Mouse (Mus musculus) mouse embryonic stem cell (cell line): ENCODE data around the gene Spon1.

ENCODE experiments used
- in situ Hi-C, 2 experiments: fragments of 300-500 bp; cut with MboI; formaldehyde crosslinking; loops; 1 replicate in 1 of 2; 3 replicates in 1 of 2; pipeline ENCODE4 v1.14.3; 2019 to 2020; ENCODE audit warnings: low sequenced_read_pairs in 2 of 2, low pct_unique_long_range_greater_than_20kb in 1 of 2, mixed read lengths in 1 of 2; ENCODE audit not compliant: unreplicated experiment in 1 of 2

Gene Spon1

DNA sequence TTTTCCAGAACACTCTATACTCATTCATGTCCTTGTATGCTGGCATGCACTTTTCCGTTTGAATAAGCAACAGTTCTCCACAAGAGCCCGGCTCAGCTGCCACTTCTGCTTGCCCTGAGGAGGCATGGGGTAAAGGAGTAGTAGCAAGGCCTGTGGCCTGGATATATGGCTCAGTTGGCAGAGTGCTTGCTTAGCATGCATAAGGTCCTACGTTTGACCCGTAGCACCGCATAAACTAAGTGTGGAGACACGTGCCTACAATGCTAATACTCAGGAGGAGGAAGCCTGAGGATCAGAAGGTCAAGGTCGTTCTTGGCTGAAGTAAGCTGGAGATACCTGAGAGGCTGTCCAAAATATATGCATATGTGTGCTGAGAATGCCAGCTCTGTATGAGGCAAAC is 185.1 kb downstream of the Spon1 start:
- in situ Hi-C loops = no loop called here

DNA sequence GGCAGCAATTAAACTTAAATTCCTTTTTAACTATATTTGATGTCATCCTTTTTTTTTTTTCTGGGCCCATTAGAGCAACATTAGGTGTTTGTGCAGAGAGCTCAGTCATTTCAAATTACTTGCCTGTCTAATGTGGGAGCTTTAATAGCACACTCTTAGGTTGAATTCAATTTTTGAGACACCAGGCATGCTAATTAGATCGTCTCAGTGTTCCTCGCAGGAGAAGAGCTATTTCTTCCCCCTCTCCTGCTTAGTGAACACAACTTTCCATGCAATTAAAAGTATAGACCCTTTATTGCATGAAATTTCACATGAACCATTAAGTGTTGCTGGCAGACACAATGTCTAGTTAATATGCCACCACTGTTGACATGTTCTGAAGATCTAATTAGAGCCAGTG is 189.6 kb downstream of the Spon1 start:
- in situ Hi-C loops = no loop called here

DNA sequence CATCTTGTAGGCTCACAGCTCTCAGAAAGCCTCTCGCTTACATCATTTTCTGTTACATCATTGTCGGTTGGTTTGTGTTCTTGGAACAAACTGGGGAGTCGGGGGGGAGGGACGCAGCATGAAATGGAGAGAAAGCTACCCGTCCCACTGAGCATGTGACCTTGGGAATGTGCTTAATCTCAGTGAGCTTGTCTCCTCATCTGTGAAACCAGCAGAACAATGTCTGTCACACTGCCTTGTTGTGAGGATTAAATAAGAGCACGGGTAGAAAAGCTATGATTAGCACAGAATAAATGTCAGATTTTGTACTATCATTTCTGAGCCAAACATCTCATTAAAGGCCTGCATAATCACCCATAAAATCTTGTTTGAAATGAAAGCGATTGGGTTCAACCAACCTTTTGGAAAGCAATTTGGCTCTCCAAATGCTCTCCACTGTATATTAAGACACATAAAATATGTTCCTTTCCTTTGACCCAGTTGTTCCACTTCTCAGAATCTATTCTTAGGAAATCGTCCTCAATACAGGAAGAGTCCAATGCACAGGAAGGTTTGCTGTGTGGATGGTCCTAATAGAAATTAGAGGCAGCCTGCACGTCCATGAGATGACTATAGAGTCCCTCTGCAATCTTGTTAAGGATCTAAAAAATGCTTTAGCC is 195.2 kb downstream of the Spon1 start:
- in situ Hi-C loops = no loop called here

DNA sequence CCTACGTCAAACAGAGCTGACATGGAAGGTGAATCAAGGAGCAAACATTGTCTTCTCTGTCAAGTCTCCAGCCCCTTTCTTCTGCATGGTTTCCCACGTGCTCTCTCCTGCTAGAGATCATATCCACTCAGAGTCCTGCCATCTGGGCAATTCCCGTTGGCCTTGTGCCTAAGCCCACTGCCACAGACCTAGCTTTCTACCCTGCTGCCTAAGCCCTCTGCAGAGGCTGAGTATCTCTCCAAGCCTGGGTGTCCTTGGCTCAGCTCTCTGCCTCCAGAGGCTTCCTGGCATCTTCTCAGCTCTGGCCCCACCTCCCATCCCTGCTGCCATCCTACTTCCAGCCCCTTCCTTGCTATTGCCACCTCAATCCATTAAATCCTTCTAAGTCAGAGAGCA is 195.7 kb downstream of the Spon1 start:
- in situ Hi-C loops = no loop called here

DNA sequence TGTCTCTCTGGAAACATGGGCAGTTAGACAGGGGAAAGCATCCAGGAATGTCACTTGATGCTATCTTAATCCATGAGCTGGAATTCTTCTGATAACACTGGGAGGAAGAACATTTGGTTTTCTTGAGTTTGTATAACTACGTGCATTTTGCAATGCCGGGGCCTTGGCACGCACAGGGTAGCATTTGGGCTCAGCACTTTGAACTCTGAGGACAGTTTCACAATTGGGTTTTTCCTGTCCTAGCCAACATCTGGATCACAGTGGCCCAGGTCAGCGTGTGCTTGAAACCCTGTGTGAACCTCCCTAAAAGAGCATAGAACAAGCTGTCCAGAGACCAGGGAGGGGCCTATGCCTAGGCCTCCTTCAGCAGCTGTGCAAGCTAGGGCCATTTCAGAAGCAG is 196.3 kb downstream of the Spon1 start:
- in situ Hi-C loops = no loop called here

DNA sequence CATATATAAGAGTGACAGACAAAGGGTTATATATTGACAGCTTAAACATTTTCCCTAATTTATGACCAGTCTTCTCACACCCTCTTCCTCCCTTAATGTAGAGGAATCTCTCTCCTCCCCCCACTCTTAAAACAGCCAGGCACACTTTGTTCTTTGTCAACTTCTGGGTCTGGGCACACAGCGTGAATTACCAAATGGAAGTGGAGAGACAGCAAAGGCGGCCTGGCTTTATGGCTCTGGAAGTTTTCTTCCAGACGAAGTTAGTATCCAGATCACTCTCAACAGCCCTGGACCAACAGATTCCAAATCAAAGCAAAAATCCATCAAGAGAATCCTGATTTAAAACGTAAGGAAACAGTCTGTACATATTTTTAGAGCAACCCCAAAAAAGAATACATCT is 198.0 kb downstream of the Spon1 start:
- in situ Hi-C loops = no loop called here

DNA sequence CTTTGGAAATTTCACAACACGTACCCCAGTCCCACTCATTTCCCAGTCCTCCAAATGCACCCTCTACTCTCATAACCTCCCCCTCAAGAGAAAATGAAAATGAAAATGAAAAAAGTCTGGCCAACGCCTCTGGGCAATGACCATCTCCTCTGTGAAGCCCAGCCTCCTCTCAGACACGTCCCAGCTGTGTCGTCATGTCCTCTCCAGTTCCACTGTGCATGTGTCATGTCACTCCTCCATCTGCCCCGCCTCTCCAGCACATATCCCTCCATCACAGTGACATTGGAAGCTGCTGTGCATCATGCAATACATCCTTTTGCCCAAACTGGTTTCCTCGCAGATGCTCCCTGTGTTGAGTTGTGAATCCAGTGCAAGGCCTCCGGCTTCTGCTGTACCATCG is 199.8 kb downstream of the Spon1 start:
- in situ Hi-C loops = no loop called here

DNA sequence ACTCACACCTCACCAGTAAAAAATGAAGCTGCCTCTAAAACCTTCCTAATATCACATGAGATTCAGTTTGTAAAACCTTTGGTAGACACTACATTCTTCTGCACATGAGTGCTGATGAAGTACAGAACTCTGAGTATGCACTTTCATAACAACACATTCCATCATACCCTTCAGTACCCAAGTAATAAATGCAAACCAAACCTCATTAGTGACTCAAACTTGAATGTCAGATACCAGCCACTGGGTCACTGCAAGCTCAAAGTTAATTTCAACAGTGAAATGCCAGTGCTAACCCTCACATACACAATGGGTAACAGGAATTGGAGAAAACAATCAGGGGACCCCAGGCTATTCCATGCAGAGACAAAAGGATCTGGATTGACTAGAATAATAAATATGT is 203.4 kb downstream of the Spon1 start:
- in situ Hi-C loops = no loop called here

DNA sequence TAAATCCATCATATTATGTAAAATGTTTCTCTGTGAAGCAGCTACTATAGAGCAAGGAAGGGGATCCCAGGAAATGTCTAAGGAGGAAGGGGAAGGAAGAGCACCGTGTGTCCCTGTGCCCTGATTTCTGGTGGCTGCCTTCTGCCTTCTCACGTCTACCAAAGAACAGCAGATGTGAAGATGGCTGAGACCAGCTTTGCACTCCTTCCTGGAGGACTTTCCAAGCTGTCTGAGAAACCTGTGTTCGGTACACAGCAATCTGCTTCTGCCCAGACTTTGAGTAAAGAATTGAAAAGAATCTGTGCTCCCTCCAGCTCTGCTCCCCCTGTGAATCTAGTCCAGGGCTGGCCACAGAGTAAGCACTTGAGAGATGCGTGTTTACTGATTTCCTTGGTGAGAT is 206.7 kb downstream of the Spon1 start:
- in situ Hi-C loops = no loop called here

DNA sequence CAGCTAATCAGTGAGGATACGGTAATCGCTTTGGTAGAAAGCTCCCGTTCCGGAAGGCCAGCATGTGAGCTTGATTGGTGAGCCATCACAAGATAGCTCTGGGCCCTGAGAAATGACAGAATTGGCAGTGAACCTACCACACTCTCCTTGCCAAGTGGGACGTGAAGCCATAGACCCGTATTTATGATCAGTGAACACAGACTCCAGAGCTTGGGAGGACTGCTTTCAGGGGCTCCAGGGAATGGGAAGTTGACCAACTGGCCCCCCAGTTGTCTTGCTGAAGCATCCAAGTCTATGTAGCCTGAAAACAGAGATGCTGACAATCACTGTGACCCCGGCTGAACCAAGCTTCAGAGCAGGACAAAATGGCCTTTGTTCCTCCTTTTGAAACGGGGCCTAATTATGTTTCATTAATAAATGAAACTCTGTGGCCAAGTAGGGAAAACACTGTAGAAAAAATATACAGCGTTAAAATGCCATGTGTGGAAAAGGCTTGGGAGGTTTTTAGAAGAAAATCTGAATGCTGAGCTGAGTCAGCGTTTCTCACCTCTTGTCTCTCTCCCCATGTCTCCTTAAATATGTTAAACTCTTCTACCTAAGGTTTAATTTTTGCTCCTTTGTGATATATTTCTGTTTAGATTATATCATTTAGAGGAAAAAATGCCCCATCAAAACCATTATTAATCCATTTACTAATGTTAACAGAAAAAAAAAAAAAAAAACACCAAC is 220.8 kb downstream of the Spon1 start:
- in situ Hi-C loops = no loop called here

DNA sequence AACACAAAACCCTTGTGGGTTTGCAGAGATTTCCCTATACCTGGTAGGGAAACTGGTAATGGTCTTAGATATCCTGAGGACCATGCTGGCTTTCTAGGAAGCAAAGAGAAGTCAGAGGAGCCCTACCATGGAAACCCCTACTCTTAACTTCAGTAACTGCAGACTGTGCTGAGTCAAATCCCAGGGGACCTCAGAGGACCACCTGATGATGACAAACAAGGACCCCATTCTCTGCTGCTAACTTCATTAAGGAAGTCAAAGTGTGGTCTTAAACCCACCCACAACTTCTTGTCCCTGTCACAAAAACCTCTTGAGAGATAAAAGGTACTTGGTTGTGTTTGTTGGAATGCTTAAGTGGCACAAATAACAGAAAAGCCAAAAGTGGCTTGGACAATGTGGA is 222.4 kb downstream of the Spon1 start:
- in situ Hi-C loops = no loop called here

DNA sequence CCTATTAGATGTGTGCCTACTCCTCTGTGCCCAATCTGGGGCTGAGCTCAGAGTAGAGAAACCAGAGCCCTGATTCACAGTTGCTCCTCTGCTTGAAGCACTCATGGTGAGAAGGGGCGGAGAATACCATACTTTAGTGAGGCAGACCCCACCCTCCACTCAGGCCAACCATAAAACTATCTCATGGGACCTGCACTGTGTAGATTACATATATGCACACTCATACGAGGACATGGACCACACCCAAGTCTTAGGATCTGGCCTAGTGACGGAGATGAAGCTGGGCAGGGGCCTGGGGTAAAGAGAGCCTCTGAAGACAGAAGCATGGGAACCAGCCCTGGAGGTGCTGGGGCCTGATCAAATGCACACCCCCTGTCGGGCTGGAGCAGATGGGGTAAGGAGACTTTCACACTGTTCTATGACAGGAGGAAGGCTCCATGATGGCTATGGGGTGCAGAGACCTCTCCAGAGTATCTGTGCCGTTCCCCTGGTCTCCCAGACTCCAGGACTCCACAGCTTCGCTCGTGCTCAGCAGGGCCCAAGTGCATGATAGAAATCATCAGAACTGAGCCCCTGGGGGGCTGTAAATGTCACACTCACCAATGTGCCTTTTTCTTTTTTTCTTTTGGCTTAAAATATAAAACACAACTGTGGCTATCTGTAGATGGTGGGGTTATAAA is 232.0 kb downstream of the Spon1 start:
- in situ Hi-C loops = no loop called here

DNA sequence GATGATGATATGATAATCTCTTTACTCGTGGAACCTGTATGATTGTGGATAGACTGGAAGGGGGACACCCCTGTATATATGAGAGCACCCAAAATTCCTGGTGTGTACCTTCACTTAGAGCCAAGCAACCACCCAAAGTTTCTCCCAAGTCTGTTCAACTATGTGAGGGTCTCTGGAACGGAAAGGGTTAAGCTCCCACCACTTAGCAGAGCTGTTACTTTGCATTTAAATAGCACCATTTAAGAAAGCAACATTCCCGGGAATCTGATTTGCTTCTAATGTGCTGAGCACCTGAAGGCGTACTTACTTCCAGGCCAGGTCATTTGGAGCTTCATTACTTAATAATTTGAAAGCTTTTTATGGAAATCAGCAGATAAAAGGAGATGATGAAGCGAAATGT is 238.4 kb downstream of the Spon1 start:
- in situ Hi-C loops = no loop called here

DNA sequence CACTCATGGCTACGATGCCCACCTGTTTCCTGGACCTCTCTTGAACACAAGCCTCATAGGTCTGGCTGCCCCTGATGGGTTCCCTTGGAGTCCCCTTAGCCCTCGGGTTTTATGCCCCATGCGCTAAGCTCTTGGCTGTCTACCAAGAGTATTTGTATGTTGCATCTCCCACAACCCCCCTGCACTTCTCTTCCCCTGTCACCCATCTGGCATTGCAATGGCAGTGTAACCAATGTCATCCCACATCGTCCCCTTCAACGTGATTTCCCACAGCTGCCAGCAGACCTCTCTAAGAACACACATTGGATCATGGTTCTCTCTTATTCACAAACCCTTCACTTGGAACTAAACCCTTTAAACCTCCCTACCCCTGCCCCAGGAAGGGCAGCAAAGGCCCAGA is 239.7 kb downstream of the Spon1 start:
- in situ Hi-C loops = no loop called here

DNA sequence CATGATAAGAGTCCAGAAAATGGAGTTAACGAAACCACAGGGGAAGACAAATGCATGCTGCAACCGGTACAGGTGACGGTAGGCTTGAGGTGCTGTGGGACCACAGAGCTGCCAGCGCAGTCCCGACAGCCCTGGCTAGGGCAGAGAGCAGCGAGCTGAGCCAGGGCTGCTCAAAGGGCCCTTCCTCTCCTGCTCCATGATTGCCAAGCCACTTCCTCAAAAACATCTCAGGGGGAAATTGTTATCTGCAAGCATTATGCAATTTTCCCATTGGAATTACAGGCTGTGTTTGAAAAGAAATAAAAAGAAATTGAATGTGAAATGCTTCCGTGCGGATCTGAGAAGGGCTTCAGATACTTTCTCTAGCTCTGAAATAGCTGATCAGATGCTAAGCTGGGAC is 240.7 kb downstream of the Spon1 start:
- in situ Hi-C loops = no loop called here

DNA sequence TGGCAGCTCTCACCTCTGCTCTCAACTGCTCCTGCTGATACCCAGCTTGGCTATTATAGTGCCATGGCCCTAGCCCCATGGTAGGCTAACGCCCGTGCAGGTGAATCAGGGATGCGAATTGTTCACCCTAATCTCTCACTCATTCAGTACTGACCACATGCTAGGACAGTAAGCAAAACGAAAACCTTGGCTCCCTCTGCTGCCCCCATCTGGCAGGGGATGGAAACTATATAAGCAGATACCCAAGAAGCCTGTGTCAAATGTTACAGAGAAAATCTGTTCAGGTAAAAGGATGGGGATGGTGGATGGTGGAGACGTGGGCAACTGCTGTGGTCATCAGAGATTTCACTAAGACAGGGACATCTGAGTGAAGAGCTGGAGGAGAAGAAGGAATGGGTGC is 241.8 kb downstream of the Spon1 start:
- in situ Hi-C loops = no loop called here

DNA sequence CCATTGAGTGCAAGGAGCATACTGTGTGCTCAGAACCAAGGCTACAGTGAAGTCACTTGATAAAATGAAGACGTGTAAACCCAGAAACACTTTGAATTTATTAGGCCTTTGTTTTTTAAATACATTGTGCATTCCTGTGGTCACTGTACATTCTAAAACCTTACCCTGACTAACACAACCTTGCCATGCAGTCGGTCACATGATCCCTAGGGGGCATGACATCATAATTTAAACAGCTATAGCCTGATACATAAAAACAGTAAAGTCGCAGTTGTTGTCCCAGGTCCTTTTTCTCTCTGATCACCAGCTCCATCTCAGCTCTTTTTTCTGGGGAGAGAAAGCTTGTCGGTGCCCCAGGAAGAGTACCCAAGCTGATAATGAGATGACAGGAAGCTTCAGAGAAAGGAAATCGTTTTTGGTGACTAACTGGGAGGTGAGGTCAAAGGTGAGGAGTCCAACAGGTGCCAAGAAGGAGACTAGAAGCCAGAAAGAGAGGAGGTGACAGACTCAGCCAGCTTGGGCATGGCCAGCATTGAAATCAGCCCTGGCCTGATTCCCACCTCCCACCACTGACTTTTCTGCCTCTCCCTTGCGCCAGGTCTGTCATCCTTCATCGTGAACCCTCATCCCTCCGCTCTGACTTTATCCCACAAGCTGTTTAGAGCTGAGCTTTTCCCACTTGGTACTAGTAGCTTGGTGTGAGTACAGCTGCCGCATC is 246.1 kb downstream of the Spon1 start:
- in situ Hi-C loops = no loop called here

DNA sequence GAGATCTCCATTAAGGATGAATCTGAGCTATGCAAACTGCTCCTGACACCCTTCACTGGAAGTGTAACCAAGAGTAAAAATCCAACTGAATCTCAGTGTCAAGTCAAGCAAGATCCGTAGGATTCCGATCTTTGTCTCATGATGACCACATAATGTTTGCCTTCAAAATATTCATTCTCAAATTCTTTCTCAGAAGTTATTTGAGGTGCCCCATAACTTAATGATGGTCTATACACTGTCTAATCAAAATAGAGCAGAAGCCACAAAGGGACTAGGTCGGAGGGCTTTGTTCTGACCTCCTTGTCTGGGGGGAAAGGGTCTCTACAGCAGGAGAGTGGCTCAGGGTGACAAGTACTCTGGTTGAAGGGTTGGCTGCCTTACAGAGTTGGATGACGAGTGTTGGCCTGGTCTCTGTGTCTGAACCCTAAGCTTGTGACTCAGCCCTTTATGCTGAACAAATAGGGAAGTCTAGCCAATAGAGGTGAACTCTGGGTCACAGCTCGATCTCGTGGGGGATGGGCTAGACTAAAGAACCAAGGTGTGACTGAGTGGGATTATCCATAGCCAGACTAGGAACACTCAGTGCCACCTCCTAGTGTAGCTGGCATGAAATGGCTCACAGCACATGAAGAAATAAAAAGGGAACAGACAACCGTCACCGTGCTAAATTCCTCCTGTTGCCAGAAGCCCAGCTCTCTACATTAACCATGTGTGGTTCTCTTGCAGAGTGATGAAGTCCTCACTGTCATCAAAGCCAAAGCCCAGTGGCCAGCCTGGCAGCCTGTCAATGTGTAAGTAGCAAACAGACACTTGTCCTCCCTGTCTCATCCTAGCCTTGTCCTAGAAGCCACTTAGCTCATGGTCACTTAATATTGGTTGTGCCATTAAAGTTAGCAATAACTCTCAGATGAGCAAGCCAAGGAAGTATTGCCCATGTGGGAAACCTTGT is 250.5 kb downstream of the Spon1 start:
- in situ Hi-C loops = loop anchor here in 1 of 2 experiments (5.0 kb wide), 1 partner anchor 254 kb away; no protein-coding TSS in a partner anchor
